Mouse (Mus musculus): Measurements from ENCODE around the gene Lbhd2. TPM values are rescaled to one million over a fixed set of nuclear protein-coding genes. Genes with fewer than 3 reads are reported as not detected.

Gene Lbhd2
- 1 to 10 TPM in 1 of 2 experiments, not detected in 1; 1.2 TPM for total RNA-seq (2021)

GRCm38 (mm10) chr12:111406622-111407021 lies at the start of gene Lbhd2:
Lbhd2 (plus strand) TSS chr12:111406809.
- no peak for DNase-seq

- no peak for DNase-seq
Measured at GRCm38 (mm10) chr12:111360671-111361070, 45.9 kb upstream of the Lbhd2 start.

- DNase-seq, result no peak
Measured at GRCm38 (mm10) chr12:111361319-111362098, 45.1 kb upstream of the Lbhd2 start.

- DNase-seq, result no peak
Measured at GRCm38 (mm10) chr12:111364234-111364633, 42.4 kb upstream of the Lbhd2 start.

- no peak for DNase-seq
Measured at GRCm38 (mm10) chr12:111367065-111367464, 39.5 kb upstream of the Lbhd2 start.

- no peak for DNase-seq
Measured at GRCm38 (mm10) chr12:111370249-111370648, 36.4 kb upstream of the Lbhd2 start.

- no peak for DNase-seq
Measured at GRCm38 (mm10) chr12:111371905-111372304, 34.7 kb upstream of the Lbhd2 start.

GRCm38 (mm10) chr12:111373411-111373810 lies 33.2 kb upstream of the Lbhd2 start:
- DNase-seq, result no peak

- DNase-seq, result no peak
Measured at GRCm38 (mm10) chr12:111374727-111375126, 31.9 kb upstream of the Lbhd2 start.

- no peak for DNase-seq
Measured at GRCm38 (mm10) chr12:111375559-111375958, 31.1 kb upstream of the Lbhd2 start.

- no peak for DNase-seq
Measured at GRCm38 (mm10) chr12:111376053-111376452, 30.6 kb upstream of the Lbhd2 start.

- DNase-seq, result no peak
Measured at GRCm38 (mm10) chr12:111376826-111377331, 29.7 kb upstream of the Lbhd2 start.

- peak; percentile 93 for DNase-seq
Measured at GRCm38 (mm10) chr12:111377376-111377973, 29.1 kb upstream of the Lbhd2 start, which contains the start of gene Cdc42bpb. Cdc42bpb (minus strand) TSS chr12:111377718.

- DNase-seq, result no peak
Measured at GRCm38 (mm10) chr12:111377986-111378490, 28.6 kb upstream of the Lbhd2 start.

GRCm38 (mm10) chr12:111378812-111379211 lies 27.8 kb upstream of the Lbhd2 start:
- no peak for DNase-seq

GRCm38 (mm10) chr12:111385883-111386641 lies 20.5 kb upstream of the Lbhd2 start:
- DNase-seq, result no peak

GRCm38 (mm10) chr12:111386642-111387120 lies 19.9 kb upstream of the Lbhd2 start:
- no peak for DNase-seq

GRCm38 (mm10) chr12:111387146-111387545 lies 19.5 kb upstream of the Lbhd2 start:
- no peak for DNase-seq

- DNase-seq, result no peak
Measured at GRCm38 (mm10) chr12:111394008-111394407, 12.6 kb upstream of the Lbhd2 start.

- DNase-seq, result no peak
Measured at GRCm38 (mm10) chr12:111396997-111397396, 9.6 kb upstream of the Lbhd2 start.

- peak; percentile 54 to 57 for DNase-seq
Measured at GRCm38 (mm10) chr12:111401454-111402184, 5.0 kb upstream of the Lbhd2 start.

- DNase-seq, result no peak
Measured at GRCm38 (mm10) chr12:111404880-111405279, 1.7 kb upstream of the Lbhd2 start.

Data from layer of hippocampus, postnatal 36 days (tissue).